Mouse (Mus musculus) bone marrow, adult 2 months (tissue): ENCODE measurements around the gene Ddx19a. TPM values are rescaled to one million over a fixed set of nuclear protein-coding genes. Genes with fewer than 3 reads are reported as not detected.

ENCODE experiments used
- H3K27ac ChIP-seq: fragments of 200-500 bp; 2 replicates; pipeline ENCODE4 v1.5.1; 2012; ENCODE audit warnings: low read depth, mild to moderate bottlenecking, control low read depth, inconsistent platforms, low read length; ENCODE audit not compliant: control insufficient read depth, poor library complexity, insufficient read depth
- H3K4me1 ChIP-seq: fragments of 200-500 bp; 2 replicates; pipeline ENCODE4 v1.6.1; 2011; ENCODE audit warnings: low read length; ENCODE audit not compliant: control insufficient read depth, insufficient read depth
- H3K4me3 ChIP-seq: fragments of 200-500 bp; replicated peaks from 2 replicates; pipeline ENCODE3; 2011; ENCODE audit warnings: mild to moderate bottlenecking, low read depth, low read length, control low read depth; ENCODE audit not compliant: control insufficient read depth
- CTCF ChIP-seq: fragments of 200-500 bp; IDR thresholded peaks from 2 replicates; pipeline ENCODE4 v1.5.1; 2011; ENCODE audit warnings: low read length, control low read depth; ENCODE audit not compliant: control insufficient read depth, insufficient read depth
- POLR2A ChIP-seq: fragments of 200-500 bp; IDR thresholded peaks from 2 replicates; pipeline ENCODE4 v1.6.1; 2011; ENCODE audit warnings: low read depth, mild to moderate bottlenecking, control low read depth, low read length, borderline replicate concordance; ENCODE audit not compliant: control insufficient read depth
- WGBS: fragments of 180-500 bp; shearing (Covaris S2); methylation state at CpG from one replicate; pipeline ENCODE4 v1.1.7; 2018; 5-methylcytosine and 5-hydroxymethylcytosine counted together
- polyA plus RNA-seq: library from polyadenylated mRNA; stranded (reverse); fragments of >200 nt; gene quantifications from 2 replicates; pipeline ENCODE4 v1.2.4, GENCODE M21; 2011; ENCODE audit warnings: low replicate concordance; ENCODE audit not compliant: missing spikeins, insufficient read depth, insufficient read length

Ddx19a gene
- polyA plus RNA-seq, result 13.5 and 17.3 TPM in 2 replicates

GRCm38 (mm10) chr8:110997547-110998531 lies at the start of gene Ddx19a:
Ddx19a (minus strand) TSS chr8:110997800.
- peak within 1 kb of the TSS; percentile 99 for H3K4me3 ChIP-seq
- TF ChIP-seq POLR2A (peak; percentile 89; the same call in 1 of the 2 replicates), CTCF (no peak)
- 3% methylated on average over 58 of the region's 58 CpGs for WGBS
- peak within 1 kb of the TSS; percentile 81 for H3K27ac ChIP-seq
- H3K4me1 ChIP-seq, result peaks cover 2% of the 10 kb centered on the region; the same call in 1 of the 2 replicates

GRCm38 (mm10) chr8:111044003-111044734 lies 46.6 kb upstream of the Ddx19a start:
- no peaks in the 10 kb centered on the region for H3K4me1 ChIP-seq
- WGBS, result 43% methylated on average over 2 of the region's 2 CpGs
- H3K27ac ChIP-seq, result no peak overlapping the region
- no peak for TF ChIP-seq CTCF
- TF ChIP-seq POLR2A, result no peak
- no peak overlapping the region for H3K4me3 ChIP-seq

DNA sequence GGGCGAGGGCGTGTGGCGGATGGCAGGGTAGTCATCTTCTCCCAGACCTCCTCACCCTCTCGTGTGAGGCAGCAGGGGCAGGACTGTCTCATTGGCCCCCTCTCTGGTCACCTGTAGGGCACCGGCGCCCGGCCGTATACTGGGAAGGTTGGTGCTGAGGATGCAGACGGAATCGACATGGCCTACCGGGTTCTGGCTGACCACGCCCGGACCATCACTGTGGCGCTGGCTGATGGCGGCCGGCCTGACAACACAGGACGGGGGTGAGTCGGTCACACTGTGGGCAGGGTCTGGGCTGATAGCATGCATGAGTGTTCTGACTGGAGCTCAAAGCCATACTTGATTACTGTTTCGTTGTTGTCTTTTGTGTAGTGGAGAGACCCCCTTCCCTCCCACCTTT lies 44.9 kb upstream of the Ddx19a start:
- Histone ChIP-seq H3K4me1 (no peaks in the 10 kb centered on the region), H3K27ac (no peak overlapping the region), H3K4me3 (no peak overlapping the region)
- no peak for TF ChIP-seq POLR2A
- TF ChIP-seq CTCF, result no peak
- 95% methylated on average over 19 of the region's 19 CpGs for WGBS

DNA sequence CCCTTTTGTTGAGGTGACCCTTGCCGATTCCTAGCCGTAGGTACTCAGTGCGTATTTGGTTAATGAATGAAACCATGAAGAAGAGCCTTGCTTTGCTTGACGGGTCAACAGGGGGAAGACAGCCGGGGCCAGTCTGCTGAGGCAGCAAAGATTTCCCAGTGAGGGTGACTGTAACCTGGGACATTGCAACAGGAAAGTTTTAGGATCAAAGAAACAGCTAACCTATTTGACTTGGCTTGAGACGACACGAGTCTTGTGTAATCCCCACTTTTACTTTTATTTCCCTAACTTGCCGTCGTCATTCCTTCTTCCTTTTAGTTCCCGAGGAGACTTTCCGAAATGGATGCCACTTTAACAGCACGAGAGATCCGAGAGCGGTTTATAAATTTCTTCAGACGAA lies 39.0 kb upstream of the Ddx19a start:
- 92% methylated on average over 15 of the region's 15 CpGs for WGBS
- H3K27ac ChIP-seq, result no peak overlapping the region
- H3K4me1 ChIP-seq, result no peaks in the 10 kb centered on the region; the same call in 1 of the 2 replicates
- no peak overlapping the region for H3K4me3 ChIP-seq
- no peak for TF ChIP-seq POLR2A
- no peak for TF ChIP-seq CTCF

GRCm38 (mm10) chr8:111034276-111034675 lies 36.7 kb upstream of the Ddx19a start:
- Histone ChIP-seq H3K27ac (peak overlapping the region; percentile 65), H3K4me1 (no peaks in the 10 kb centered on the region; the same call in 1 of the 2 replicates), H3K4me3 (peak overlapping the region; percentile 96)
- TF ChIP-seq POLR2A (no peak), CTCF (no peak)
- 26% methylated on average over 12 of the region's 12 CpGs for WGBS

DNA sequence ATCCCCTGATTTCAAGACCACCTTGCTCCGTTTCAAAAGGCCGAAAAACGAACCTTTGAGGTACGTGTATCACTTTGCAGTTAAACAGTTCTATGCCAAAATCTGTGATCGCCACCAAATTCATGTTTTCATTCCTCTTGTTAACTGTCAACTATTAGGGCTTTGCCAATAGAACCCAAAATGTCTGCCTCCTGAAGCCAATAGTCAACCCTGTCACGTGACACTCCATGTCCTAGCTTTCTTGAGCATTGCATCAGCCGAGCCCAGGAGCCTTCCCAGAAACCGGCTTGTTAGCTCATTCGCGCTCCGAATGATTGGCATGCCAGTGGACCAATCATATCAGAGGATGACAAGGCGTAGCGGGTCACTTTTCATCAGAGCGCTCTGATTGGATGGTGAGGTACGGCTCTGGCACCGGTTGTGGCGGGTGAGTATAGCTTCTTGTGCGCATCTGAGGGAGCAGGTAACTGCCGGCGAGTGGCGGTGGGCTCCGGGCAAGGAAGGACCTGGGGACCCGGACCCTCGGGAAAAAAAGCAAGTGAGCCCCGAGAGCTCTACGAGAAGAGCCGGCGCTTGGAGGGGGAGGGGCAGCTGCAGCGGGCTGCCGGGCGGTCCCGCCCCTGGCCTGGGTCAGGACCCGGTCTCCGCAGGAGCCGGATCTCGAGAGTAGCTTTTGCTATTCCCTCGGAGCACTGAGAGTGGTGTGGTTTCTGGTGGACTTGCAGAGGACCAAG lies 36.0 kb upstream of the Ddx19a start:
- H3K4me1 ChIP-seq, result no peaks in the 10 kb centered on the region; the same call in 1 of the 2 replicates
- H3K27ac ChIP-seq, result peak overlapping the region; percentile 65
- WGBS, result 11% methylated on average over 37 of the region's 37 CpGs
- H3K4me3 ChIP-seq, result peak overlapping the region; percentile 96
- TF ChIP-seq POLR2A, result peak; percentile 24; the same call in 1 of the 2 replicates
- no peak for TF ChIP-seq CTCF

DNA sequence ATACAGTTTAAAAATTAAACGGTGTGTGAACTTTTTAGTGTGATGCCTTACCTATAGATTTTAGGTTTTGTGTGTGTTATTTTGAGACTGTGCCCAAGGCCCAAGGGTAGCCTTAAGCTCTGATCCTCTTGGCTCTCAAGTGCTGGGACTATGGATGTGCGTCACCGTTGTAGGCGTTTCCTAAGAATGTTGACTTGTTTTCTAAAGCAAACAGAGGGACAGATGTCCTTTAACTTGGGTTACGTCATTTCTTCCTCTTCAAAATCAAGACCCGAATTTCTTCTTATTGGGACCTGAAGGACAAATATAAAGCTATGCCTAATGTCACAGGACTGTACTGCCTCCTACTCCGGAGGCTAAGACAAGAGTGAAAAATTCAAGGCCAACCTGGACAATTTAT lies 35.3 kb upstream of the Ddx19a start, which contains the start of gene Aars:
TSS of gene Aars (plus strand) at position 229 of the 400 bp plus-strand sequence.
- TF ChIP-seq POLR2A (no peak), CTCF (no peak)
- Histone ChIP-seq H3K27ac (peak within 1 kb of the TSS; percentile 65), H3K4me1 (no peaks in the 10 kb centered on the region; the same call in 1 of the 2 replicates), H3K4me3 (peak within 1 kb of the TSS; percentile 96)
- WGBS, result 97% methylated on average over 7 of the region's 7 CpGs
